Mouse (Mus musculus): Measurements from ENCODE around the gene Itgb5. TPM values are rescaled to one million over a fixed set of nuclear protein-coding genes. Genes with fewer than 3 reads are reported as not detected.

The Itgb5 gene
- polyA plus RNA-seq (2015; fragmentation: Nextera tagmentation; extraction: Ambion mirVana): 14.1 and 16.8 TPM in 2 replicates

- WGBS: under 1% methylated on average over 36 of the region's 43 CpGs
- Histone ChIP-seq H3K4me2 (replicated peaks; ENCODE audit: low read depth, low read length) (peak within 1 kb of the TSS; percentile 87), H3K4me3 (ENCODE audit: low read length) (peak within 1 kb of the TSS; percentile 75), H3K9me3 (ENCODE audit: low read length) (no peaks in the 10 kb centered on the region), H3K4me1 (ENCODE audit: insufficient read depth, low read length) (peaks cover 35% of the 10 kb centered on the region), H3K9ac (replicated peaks; ENCODE audit: low read length) (peak within 1 kb of the TSS; percentile 85), H3K27me3 (ENCODE audit: insufficient read depth, low read length) (peaks cover 6% of the 10 kb centered on the region; the same call in 1 of the 2 replicates), H3K36me3 (ENCODE audit: insufficient read depth, low read length) (no peaks in the 10 kb centered on the region), H3K27ac (ENCODE audit: low read length) (peak within 1 kb of the TSS; percentile 77)
- ATAC-seq (ENCODE audit: low FRiP score, low TSS enrichment): peak; percentile 89
These were observed at the start of gene Itgb5 for GRCm38 (mm10) chr16:33829301-33829831. TSS of gene Itgb5 (plus strand) at chr16:33829665.

- H3K36me3 ChIP-seq (ENCODE audit: insufficient read depth, low read length): no peaks in the 10 kb centered on the region
- H3K27ac ChIP-seq (ENCODE audit: low read length): no peak overlapping the region
- H3K4me3 ChIP-seq (ENCODE audit: low read length): no peak overlapping the region
- no peaks in the 10 kb centered on the region for H3K4me1 ChIP-seq (ENCODE audit: insufficient read depth, low read length)
- H3K4me2 ChIP-seq (replicated peaks; ENCODE audit: low read depth, low read length): no peak overlapping the region
- no peak for ATAC-seq (ENCODE audit: low FRiP score, low TSS enrichment)
- H3K9me3 ChIP-seq (ENCODE audit: low read length): no peaks in the 10 kb centered on the region
- 68% methylated on average over 5 of the region's 5 CpGs for WGBS
- no peaks in the 10 kb centered on the region for H3K27me3 ChIP-seq (ENCODE audit: insufficient read depth, low read length)
- no peak overlapping the region for H3K9ac ChIP-seq (replicated peaks; ENCODE audit: low read length)
These were observed 47.4 kb upstream of the Itgb5 start for GRCm38 (mm10) chr16:33781789-33782728.

GRCm38 (mm10) chr16:33782729-33783091, 46.8 kb upstream of the Itgb5 start:
- WGBS: 77% methylated on average over 1 of the region's 1 CpGs

GRCm38 (mm10) chr16:33784547-33784946, 44.9 kb upstream of the Itgb5 start:
- H3K4me1 ChIP-seq (ENCODE audit: insufficient read depth, low read length): no peaks in the 10 kb centered on the region
- H3K9me3 ChIP-seq (ENCODE audit: low read length): no peaks in the 10 kb centered on the region
- H3K36me3 ChIP-seq (ENCODE audit: insufficient read depth, low read length): no peaks in the 10 kb centered on the region
- no peak overlapping the region for H3K4me2 ChIP-seq (replicated peaks; ENCODE audit: low read depth, low read length)
- no peaks in the 10 kb centered on the region for H3K27me3 ChIP-seq (ENCODE audit: insufficient read depth, low read length)
- H3K27ac ChIP-seq (ENCODE audit: low read length): no peak overlapping the region
- no peak for ATAC-seq (ENCODE audit: low FRiP score, low TSS enrichment)
- no peak overlapping the region for H3K9ac ChIP-seq (replicated peaks; ENCODE audit: low read length)
- H3K4me3 ChIP-seq (ENCODE audit: low read length): no peak overlapping the region
- WGBS: 89% methylated on average over 1 of the region's 1 CpGs

More at GRCm38 (mm10) chr16:33782729-33783091, 46.8 kb upstream of the Itgb5 start:
- no peaks in the 10 kb centered on the region for H3K27me3 ChIP-seq (ENCODE audit: insufficient read depth, low read length)
- H3K9me3 ChIP-seq (ENCODE audit: low read length): no peaks in the 10 kb centered on the region
- H3K36me3 ChIP-seq (ENCODE audit: insufficient read depth, low read length): no peaks in the 10 kb centered on the region
- no peak for ATAC-seq (ENCODE audit: low FRiP score, low TSS enrichment)
- H3K4me1 ChIP-seq (ENCODE audit: insufficient read depth, low read length): no peaks in the 10 kb centered on the region
- H3K9ac ChIP-seq (replicated peaks; ENCODE audit: low read length): no peak overlapping the region
- no peak overlapping the region for H3K27ac ChIP-seq (ENCODE audit: low read length)
- H3K4me2 ChIP-seq (replicated peaks; ENCODE audit: low read depth, low read length): no peak overlapping the region
- H3K4me3 ChIP-seq (ENCODE audit: low read length): no peak overlapping the region

- Histone ChIP-seq H3K4me1 (ENCODE audit: insufficient read depth, low read length) (no peaks in the 10 kb centered on the region), H3K4me3 (ENCODE audit: low read length) (no peak overlapping the region), H3K36me3 (ENCODE audit: insufficient read depth, low read length) (no peaks in the 10 kb centered on the region), H3K27me3 (ENCODE audit: insufficient read depth, low read length) (no peaks in the 10 kb centered on the region), H3K9me3 (ENCODE audit: low read length) (no peaks in the 10 kb centered on the region), H3K27ac (ENCODE audit: low read length) (no peak overlapping the region), H3K4me2 (replicated peaks; ENCODE audit: low read depth, low read length) (no peak overlapping the region), H3K9ac (replicated peaks; ENCODE audit: low read length) (no peak overlapping the region)
- no peak for ATAC-seq (ENCODE audit: low FRiP score, low TSS enrichment)
- WGBS: 55% methylated on average over 8 of the region's 8 CpGs
These were observed 44.3 kb upstream of the Itgb5 start for GRCm38 (mm10) chr16:33785092-33785704.

GRCm38 (mm10) chr16:33786657-33787390, 42.6 kb upstream of the Itgb5 start:
- Histone ChIP-seq H3K4me2 (replicated peaks; ENCODE audit: low read depth, low read length) (no peak overlapping the region), H3K9ac (replicated peaks; ENCODE audit: low read length) (no peak overlapping the region), H3K4me3 (ENCODE audit: low read length) (no peak overlapping the region), H3K9me3 (ENCODE audit: low read length) (no peaks in the 10 kb centered on the region), H3K27ac (ENCODE audit: low read length) (no peak overlapping the region), H3K4me1 (ENCODE audit: insufficient read depth, low read length) (no peaks in the 10 kb centered on the region), H3K36me3 (ENCODE audit: insufficient read depth, low read length) (no peaks in the 10 kb centered on the region), H3K27me3 (ENCODE audit: insufficient read depth, low read length) (no peaks in the 10 kb centered on the region)
- 81% methylated on average over 7 of the region's 7 CpGs for WGBS
- no peak for ATAC-seq (ENCODE audit: low FRiP score, low TSS enrichment)

- H3K9me3 ChIP-seq (ENCODE audit: low read length): no peaks in the 10 kb centered on the region
- H3K9ac ChIP-seq (replicated peaks; ENCODE audit: low read length): no peak within 1 kb of the TSS
- no peaks in the 10 kb centered on the region for H3K27me3 ChIP-seq (ENCODE audit: insufficient read depth, low read length)
- H3K36me3 ChIP-seq (ENCODE audit: insufficient read depth, low read length): no peaks in the 10 kb centered on the region
- no peak within 1 kb of the TSS for H3K4me3 ChIP-seq (ENCODE audit: low read length)
- no peak for ATAC-seq (ENCODE audit: low FRiP score, low TSS enrichment)
- 78% methylated on average over 10 of the region's 10 CpGs for WGBS
- H3K27ac ChIP-seq (ENCODE audit: low read length): no peak within 1 kb of the TSS
- no peak within 1 kb of the TSS for H3K4me2 ChIP-seq (replicated peaks; ENCODE audit: low read depth, low read length)
- H3K4me1 ChIP-seq (ENCODE audit: insufficient read depth, low read length): no peaks in the 10 kb centered on the region
These were observed 35.3 kb upstream of the Itgb5 start, which contains the start of gene Muc13 for GRCm38 (mm10) chr16:33793846-33794791. TSS of gene Muc13 (plus strand) at chr16:33794037.

GRCm38 (mm10) chr16:33795106-33795505, 34.4 kb upstream of the Itgb5 start:
- H3K4me1 ChIP-seq (ENCODE audit: insufficient read depth, low read length): no peaks in the 10 kb centered on the region
- H3K36me3 ChIP-seq (ENCODE audit: insufficient read depth, low read length): no peaks in the 10 kb centered on the region
- no peak overlapping the region for H3K4me2 ChIP-seq (replicated peaks; ENCODE audit: low read depth, low read length)
- no peak for ATAC-seq (ENCODE audit: low FRiP score, low TSS enrichment)
- no peak overlapping the region for H3K9ac ChIP-seq (replicated peaks; ENCODE audit: low read length)
- H3K4me3 ChIP-seq (ENCODE audit: low read length): no peak overlapping the region
- 73% methylated on average over 4 of the region's 4 CpGs for WGBS
- no peak overlapping the region for H3K27ac ChIP-seq (ENCODE audit: low read length)
- H3K9me3 ChIP-seq (ENCODE audit: low read length): no peaks in the 10 kb centered on the region
- H3K27me3 ChIP-seq (ENCODE audit: insufficient read depth, low read length): no peaks in the 10 kb centered on the region

GRCm38 (mm10) chr16:33795887-33796286, 33.6 kb upstream of the Itgb5 start:
- Histone ChIP-seq H3K27ac (ENCODE audit: low read length) (no peak overlapping the region), H3K4me2 (replicated peaks; ENCODE audit: low read depth, low read length) (no peak overlapping the region), H3K27me3 (ENCODE audit: insufficient read depth, low read length) (no peaks in the 10 kb centered on the region), H3K4me3 (ENCODE audit: low read length) (no peak overlapping the region), H3K4me1 (ENCODE audit: insufficient read depth, low read length) (no peaks in the 10 kb centered on the region), H3K9me3 (ENCODE audit: low read length) (no peaks in the 10 kb centered on the region), H3K36me3 (ENCODE audit: insufficient read depth, low read length) (no peaks in the 10 kb centered on the region), H3K9ac (replicated peaks; ENCODE audit: low read length) (no peak overlapping the region)
- 82% methylated on average over 6 of the region's 6 CpGs for WGBS
- ATAC-seq (ENCODE audit: low FRiP score, low TSS enrichment): no peak

All from kidney, embryonic 16.5 days (tissue).